Mouse (Mus musculus) liver, adult 2 months (tissue): ENCODE data around the gene Wnt5a.

Source experiments
- CTCF ChIP-seq: fragments of 200-500 bp; IDR thresholded peaks from 2 replicates; pipeline ENCODE4 v1.5.1; 2011; ENCODE audit warnings: low read depth, low read length, control low read depth
- POLR2A ChIP-seq: fragments of 200-500 bp; IDR thresholded peaks from 2 replicates; pipeline ENCODE4 v1.6.1; 2011; ENCODE audit warnings: low read length, control low read depth; ENCODE audit not compliant: insufficient read depth; ENCODE audit errors: extremely low read depth

- TF ChIP-seq POLR2A (no peak), CTCF (no peak)
Observed at GRCm38 (mm10) chr14:28514171-28514570, 9.6 kb downstream of the Wnt5a start.
